Comparison of ENCODE assay signal across 1 mouse cellular context in the genomic region with DNA sequence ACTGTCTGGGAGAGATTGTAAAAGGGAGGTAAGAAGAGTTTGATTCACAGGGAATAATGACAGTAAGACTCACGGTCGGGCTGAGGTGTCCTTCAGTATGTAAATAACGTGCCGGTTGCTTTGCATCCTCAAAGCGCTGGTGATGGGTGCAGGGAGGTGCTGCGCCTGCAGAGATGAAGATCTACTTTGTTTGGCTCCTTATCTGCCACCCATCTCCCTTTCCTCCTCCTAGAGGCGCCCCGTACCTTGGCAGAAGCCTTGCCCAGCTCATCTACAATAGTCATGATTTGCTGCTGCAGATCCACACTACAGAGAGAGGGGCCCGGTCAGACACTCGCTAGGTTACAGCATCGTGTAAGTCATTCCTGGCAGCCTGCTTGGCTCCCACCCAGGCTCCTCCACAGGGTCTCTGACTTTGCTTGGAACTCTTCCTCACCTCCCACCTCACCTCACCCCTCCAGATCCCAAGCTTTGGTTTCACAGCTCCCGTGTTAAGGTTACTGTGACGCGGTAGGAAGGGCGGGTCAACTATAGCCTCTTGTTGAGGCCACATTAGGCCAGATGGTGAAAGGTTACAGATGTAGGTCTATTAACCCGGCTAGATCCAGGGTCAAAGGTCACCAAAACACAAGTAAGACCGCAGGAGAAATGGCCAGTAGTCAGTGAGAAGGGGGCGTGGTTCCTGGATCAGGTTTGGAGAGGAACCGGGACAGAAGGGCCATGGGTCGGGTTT.
TF ChIP-seq lines count a peak whose summit lies in the region.

No protein-coding gene starts in this region.

TF ChIP-seq in MEL, 35 proteins besides CTCF, POLR2A, EP300 and RAD21 (continued from another document):
- TF ChIP-seq GABPA (IDR thresholded peaks at IDR 0.05; ENCODE audit: low read depth, low read length) (no peak), ETS1 (IDR thresholded peaks at IDR 0.05; ENCODE audit: low read depth, low read length) (no peak), ZKSCAN1 (IDR thresholded peaks at IDR 0.05; ENCODE audit: low read depth, low read length) (no peak), ELF1 (IDR thresholded peaks at IDR 0.05; ENCODE audit: low read depth, low read length) (no peak), E2F4 (IDR thresholded peaks at IDR 0.05; ENCODE audit: borderline replicate concordance, low read depth, low read length) (no peak)
TF ChIP-seq in MEL: peak in this region for 0.
